Mouse (Mus musculus) erythroblast, embryonic 14.5 days (primary cell): ENCODE data around the gene Tmem207. TPM values are rescaled to one million over a fixed set of nuclear protein-coding genes. Genes with fewer than 3 reads are reported as not detected.

ENCODE experiments used
- H3K27me3 ChIP-seq: 2 replicates; pipeline ENCODE4 v1.6.1; 2012; ENCODE audit warnings: inconsistent platforms; ENCODE audit not compliant: control insufficient read depth
- H3K36me3 ChIP-seq: 2 replicates; pipeline ENCODE4 v1.6.1; 2012; ENCODE audit warnings: mild to moderate bottlenecking, inconsistent platforms; ENCODE audit not compliant: control insufficient read depth
- H3K4me1 ChIP-seq: 2 replicates; pipeline ENCODE4 v1.6.1; 2012; ENCODE audit warnings: inconsistent platforms; ENCODE audit not compliant: control insufficient read depth
- H3K4me3 ChIP-seq: replicated peaks from 2 replicates; pipeline ENCODE3; 2012; ENCODE audit warnings: moderate library complexity, mild to moderate bottlenecking, inconsistent platforms
- H3K9me3 ChIP-seq: 2 replicates; pipeline ENCODE4 v1.6.1; 2012; ENCODE audit warnings: low read length, inconsistent platforms, mixed read lengths; ENCODE audit not compliant: control insufficient read depth
- GATA1 ChIP-seq: IDR thresholded peaks from 2 replicates; pipeline ENCODE4 v1.6.1; 2012; ENCODE audit warnings: low read length, inconsistent platforms, mixed read lengths
- TAL1 ChIP-seq: IDR thresholded peaks from 3 replicates; pipeline ENCODE4 v1.6.1; 2012; ENCODE audit warnings: low read length, inconsistent platforms, mixed read lengths
- polyA plus RNA-seq: library from polyadenylated mRNA; stranded (reverse); fragments of >175 nt; gene quantifications from 2 replicates; pipeline ENCODE4 v1.2.3, GENCODE M21; 2012

The Tmem207 gene
- not detected in 2 replicates for polyA plus RNA-seq

GRCm38 (mm10) chr16:26526669-26527068 is at the start of gene Tmem207:
Tmem207 (minus strand) TSS chr16:26526769.
- TF ChIP-seq GATA1 (no peak), TAL1 (no peak)
- H3K4me1 ChIP-seq: no peaks in the 10 kb centered on the region
- no peak within 1 kb of the TSS for H3K4me3 ChIP-seq
- H3K9me3 ChIP-seq: no peaks in the 10 kb centered on the region
- no peaks in the 10 kb centered on the region for H3K36me3 ChIP-seq
- no peaks in the 10 kb centered on the region for H3K27me3 ChIP-seq

GRCm38 (mm10) chr16:26574173-26574572 is 47.6 kb upstream of the Tmem207 start:
- Histone ChIP-seq H3K9me3 (no peaks in the 10 kb centered on the region), H3K4me3 (no peak overlapping the region), H3K4me1 (no peaks in the 10 kb centered on the region), H3K27me3 (no peaks in the 10 kb centered on the region), H3K36me3 (no peaks in the 10 kb centered on the region)
- TF ChIP-seq TAL1 (no peak), GATA1 (no peak)

GRCm38 (mm10) chr16:26571836-26572235 is 45.3 kb upstream of the Tmem207 start:
- H3K9me3 ChIP-seq: no peaks in the 10 kb centered on the region
- no peak for TF ChIP-seq TAL1
- TF ChIP-seq GATA1: no peak
- H3K36me3 ChIP-seq: no peaks in the 10 kb centered on the region
- no peak overlapping the region for H3K4me3 ChIP-seq
- H3K27me3 ChIP-seq: no peaks in the 10 kb centered on the region
- H3K4me1 ChIP-seq: no peaks in the 10 kb centered on the region

GRCm38 (mm10) chr16:26569387-26569978 is 42.9 kb upstream of the Tmem207 start:
- TF ChIP-seq GATA1 (no peak), TAL1 (no peak)
- no peak overlapping the region for H3K4me3 ChIP-seq

GRCm38 (mm10) chr16:26562771-26563170 is 36.2 kb upstream of the Tmem207 start:
- no peak overlapping the region for H3K4me3 ChIP-seq

More at GRCm38 (mm10) chr16:26569387-26569978, 42.9 kb upstream of the Tmem207 start:
- Histone ChIP-seq H3K9me3 (no peaks in the 10 kb centered on the region), H3K4me1 (no peaks in the 10 kb centered on the region), H3K27me3 (no peaks in the 10 kb centered on the region), H3K36me3 (no peaks in the 10 kb centered on the region)

GRCm38 (mm10) chr16:26561743-26562142 is 35.2 kb upstream of the Tmem207 start:
- no peak overlapping the region for H3K4me3 ChIP-seq
- no peaks in the 10 kb centered on the region for H3K4me1 ChIP-seq
- no peak for TF ChIP-seq TAL1
- H3K9me3 ChIP-seq: no peaks in the 10 kb centered on the region
- H3K27me3 ChIP-seq: no peaks in the 10 kb centered on the region
- no peaks in the 10 kb centered on the region for H3K36me3 ChIP-seq

More at GRCm38 (mm10) chr16:26562771-26563170, 36.2 kb upstream of the Tmem207 start:
- no peaks in the 10 kb centered on the region for H3K27me3 ChIP-seq
- no peaks in the 10 kb centered on the region for H3K4me1 ChIP-seq
- H3K9me3 ChIP-seq: no peaks in the 10 kb centered on the region
- no peak for TF ChIP-seq GATA1
- TF ChIP-seq TAL1: no peak
- H3K36me3 ChIP-seq: no peaks in the 10 kb centered on the region

GRCm38 (mm10) chr16:26558797-26559196 is 32.2 kb upstream of the Tmem207 start:
- H3K4me1 ChIP-seq: no peaks in the 10 kb centered on the region
- no peaks in the 10 kb centered on the region for H3K36me3 ChIP-seq
- H3K27me3 ChIP-seq: no peaks in the 10 kb centered on the region
- TF ChIP-seq TAL1 (no peak), GATA1 (no peak)
- no peaks in the 10 kb centered on the region for H3K9me3 ChIP-seq
- no peak overlapping the region for H3K4me3 ChIP-seq

GRCm38 (mm10) chr16:26552234-26552633 is 25.7 kb upstream of the Tmem207 start:
- H3K36me3 ChIP-seq: no peaks in the 10 kb centered on the region
- no peaks in the 10 kb centered on the region for H3K4me1 ChIP-seq
- H3K9me3 ChIP-seq: no peaks in the 10 kb centered on the region
- TF ChIP-seq GATA1 (no peak), TAL1 (no peak)
- no peak overlapping the region for H3K4me3 ChIP-seq
- no peaks in the 10 kb centered on the region for H3K27me3 ChIP-seq

GRCm38 (mm10) chr16:26549221-26549620 is 22.7 kb upstream of the Tmem207 start:
- Histone ChIP-seq H3K4me3 (no peak overlapping the region), H3K9me3 (no peaks in the 10 kb centered on the region), H3K27me3 (no peaks in the 10 kb centered on the region), H3K4me1 (no peaks in the 10 kb centered on the region), H3K36me3 (no peaks in the 10 kb centered on the region)
- no peak for TF ChIP-seq TAL1
- TF ChIP-seq GATA1: no peak

GRCm38 (mm10) chr16:26546879-26547206 is 20.3 kb upstream of the Tmem207 start:
- no peak for TF ChIP-seq GATA1

More at GRCm38 (mm10) chr16:26546879-26547206, 20.3 kb upstream of the Tmem207 start:
- H3K4me3 ChIP-seq: no peak overlapping the region
- H3K9me3 ChIP-seq: no peaks in the 10 kb centered on the region
- H3K27me3 ChIP-seq: no peaks in the 10 kb centered on the region
- no peaks in the 10 kb centered on the region for H3K4me1 ChIP-seq
- no peaks in the 10 kb centered on the region for H3K36me3 ChIP-seq
